Mouse (Mus musculus) cortical plate, adult 2 months (tissue): Measurements from ENCODE around the gene Aspn. TPM values are rescaled to one million over a fixed set of nuclear protein-coding genes. Genes with fewer than 3 reads are reported as not detected.

Source experiments
- H3K27ac ChIP-seq: fragments of 200-500 bp; 2 replicates; pipeline ENCODE4 v1.5.1; 2012; ENCODE audit warnings: low read length, control low read depth, inconsistent platforms; ENCODE audit not compliant: insufficient read depth
- H3K4me1 ChIP-seq: fragments of 200-500 bp; 2 replicates; pipeline ENCODE4 v1.6.1; 2011; ENCODE audit warnings: low read length; ENCODE audit not compliant: control insufficient read depth, insufficient read depth
- H3K4me3 ChIP-seq: fragments of 200-500 bp; 2 replicates; pipeline ENCODE4 v1.5.1; 2011; ENCODE audit warnings: mild to moderate bottlenecking, low read length, control low read depth; ENCODE audit not compliant: insufficient read depth
- CTCF ChIP-seq: fragments of 200-500 bp; IDR thresholded peaks from 2 replicates; pipeline ENCODE4 v1.5.1; 2011; ENCODE audit warnings: mild to moderate bottlenecking, control low read depth, low read length; ENCODE audit not compliant: insufficient read depth; ENCODE audit errors: extremely low read depth
- POLR2A ChIP-seq: fragments of 200-500 bp; IDR thresholded peaks from 2 replicates; pipeline ENCODE4 v1.6.1; 2011; ENCODE audit warnings: mild to moderate bottlenecking, low read length, control low read depth; ENCODE audit not compliant: insufficient read depth; ENCODE audit errors: extremely low read depth
- polyA plus RNA-seq: library from polyadenylated mRNA; depleted of rRNA; stranded (reverse); fragments of >200 nt; gene quantifications from 2 replicates; pipeline ENCODE4 v1.2.3, GENCODE M21; 2012; rRNA removed

The Aspn gene
- polyA plus RNA-seq: 1.2 TPM in 2 replicates

- Histone ChIP-seq H3K27ac (no peak within 1 kb of the TSS), H3K4me3 (no peak within 1 kb of the TSS), H3K4me1 (no peaks in the 10 kb centered on the region)
- TF ChIP-seq POLR2A (no peak), CTCF (no peak)
Measured at GRCm38 (mm10) chr13:49544279-49544678, at the start of gene Aspn. Gene Aspn (plus strand): TSS chr13:49544443.

- Histone ChIP-seq H3K4me1 (no peaks in the 10 kb centered on the region), H3K27ac (no peak within 1 kb of the TSS), H3K4me3 (no peak within 1 kb of the TSS)
- TF ChIP-seq CTCF (no peak), POLR2A (no peak)
Measured at GRCm38 (mm10) chr13:49504510-49504909, 39.7 kb upstream of the Aspn start, which contains the start of gene Ecm2. Gene Ecm2 (plus strand): TSS chr13:49504810.

GRCm38 (mm10) chr13:49505776-49506175 lies 38.5 kb upstream of the Aspn start:
- no peak for TF ChIP-seq POLR2A
- no peak for TF ChIP-seq CTCF
- Histone ChIP-seq H3K4me3 (no peak overlapping the region), H3K27ac (no peak overlapping the region), H3K4me1 (no peaks in the 10 kb centered on the region)

GRCm38 (mm10) chr13:49507176-49507575 lies 37.1 kb upstream of the Aspn start:
- TF ChIP-seq CTCF: no peak
- no peak for TF ChIP-seq POLR2A
- H3K4me1 ChIP-seq: no peaks in the 10 kb centered on the region
- no peak overlapping the region for H3K27ac ChIP-seq
- H3K4me3 ChIP-seq: no peak overlapping the region

- Histone ChIP-seq H3K4me1 (no peaks in the 10 kb centered on the region), H3K27ac (no peak overlapping the region), H3K4me3 (no peak overlapping the region)
- no peak for TF ChIP-seq POLR2A
- TF ChIP-seq CTCF: no peak
Measured at GRCm38 (mm10) chr13:49518761-49519160, 25.5 kb upstream of the Aspn start.

GRCm38 (mm10) chr13:49526235-49526634 lies 18.0 kb upstream of the Aspn start:
- Histone ChIP-seq H3K27ac (no peak overlapping the region), H3K4me1 (no peaks in the 10 kb centered on the region), H3K4me3 (no peak overlapping the region)
- TF ChIP-seq CTCF (no peak), POLR2A (no peak)

- no peak overlapping the region for H3K4me3 ChIP-seq
- TF ChIP-seq POLR2A: no peak
- TF ChIP-seq CTCF: no peak
- H3K27ac ChIP-seq: no peak overlapping the region
- H3K4me1 ChIP-seq: no peaks in the 10 kb centered on the region
Measured at GRCm38 (mm10) chr13:49530636-49531035, 13.6 kb upstream of the Aspn start.

- Histone ChIP-seq H3K4me3 (no peak overlapping the region), H3K4me1 (no peaks in the 10 kb centered on the region), H3K27ac (no peak overlapping the region)
- TF ChIP-seq POLR2A: no peak
- no peak for TF ChIP-seq CTCF
Measured at GRCm38 (mm10) chr13:49536946-49537345, 7.3 kb upstream of the Aspn start.

- H3K27ac ChIP-seq: no peak overlapping the region
- no peaks in the 10 kb centered on the region for H3K4me1 ChIP-seq
- no peak overlapping the region for H3K4me3 ChIP-seq
- TF ChIP-seq CTCF: no peak
- no peak for TF ChIP-seq POLR2A
Measured at GRCm38 (mm10) chr13:49538693-49539092, 5.5 kb upstream of the Aspn start.

GRCm38 (mm10) chr13:49545646-49546045 lies 1.4 kb downstream of the Aspn start:
- Histone ChIP-seq H3K27ac (no peak overlapping the region), H3K4me3 (no peak overlapping the region), H3K4me1 (no peaks in the 10 kb centered on the region)
- TF ChIP-seq POLR2A (no peak), CTCF (no peak)

- no peak overlapping the region for H3K27ac ChIP-seq
- TF ChIP-seq POLR2A (no peak), CTCF (no peak)
- H3K4me3 ChIP-seq: no peak overlapping the region
- no peaks in the 10 kb centered on the region for H3K4me1 ChIP-seq
Measured at GRCm38 (mm10) chr13:49546517-49546916, 2.3 kb downstream of the Aspn start.

- TF ChIP-seq CTCF (no peak), POLR2A (no peak)
- Histone ChIP-seq H3K4me3 (no peak overlapping the region), H3K4me1 (no peaks in the 10 kb centered on the region), H3K27ac (no peak overlapping the region)
Measured at GRCm38 (mm10) chr13:49547563-49548150, 3.4 kb downstream of the Aspn start.
